Mouse (Mus musculus) gastrocnemius, postnatal 4 days (tissue): ENCODE results near the gene Zfp13. TPM values are rescaled to one million over a fixed set of nuclear protein-coding genes. Genes with fewer than 3 reads are reported as not detected.
"Not testable (repeated sequence)": the region's sequence is repeated elsewhere in the genome, so short reads cannot be mapped to it uniquely, and the experiment has no call there.

Experiments
- DNase-seq, 2 experiments: peaks; one replicate each; pipeline ENCODE4 v3.0.0; 2021 to 2022; ENCODE audit warnings: low spot score in 2 of 2, mixed read lengths in 2 of 2
- long read RNA-seq, 2 experiments: library from polyadenylated mRNA; stranded (forward); transcript quantifications; one replicate each; pipeline ENCODE4 v2.0.0; 2021
- total RNA-seq, 2 experiments: library from RNA; stranded (reverse); gene quantifications; 2 replicates each; pipeline ENCODE4 v1.2.3; 2021

Gene Zfp13
- 1 to 10 TPM; 8.3 to 9.9 TPM for total RNA-seq
- long read RNA-seq, experiment 1, transcript Zfp13-202 (6 exons, 2,104 nt), result major isoform, 10 of 16 reads
- long read RNA-seq, experiment 1, partial matches to known transcripts, result 1 of 16 reads
- long read RNA-seq, experiment 1, other reads (novel, unspliced or antisense), result 5 of 16 reads
- long read RNA-seq, experiment 2, partial matches to known transcripts, result 0 of 6 reads
- long read RNA-seq, experiment 2, other reads (novel, unspliced or antisense), result 3 of 6 reads

DNA sequence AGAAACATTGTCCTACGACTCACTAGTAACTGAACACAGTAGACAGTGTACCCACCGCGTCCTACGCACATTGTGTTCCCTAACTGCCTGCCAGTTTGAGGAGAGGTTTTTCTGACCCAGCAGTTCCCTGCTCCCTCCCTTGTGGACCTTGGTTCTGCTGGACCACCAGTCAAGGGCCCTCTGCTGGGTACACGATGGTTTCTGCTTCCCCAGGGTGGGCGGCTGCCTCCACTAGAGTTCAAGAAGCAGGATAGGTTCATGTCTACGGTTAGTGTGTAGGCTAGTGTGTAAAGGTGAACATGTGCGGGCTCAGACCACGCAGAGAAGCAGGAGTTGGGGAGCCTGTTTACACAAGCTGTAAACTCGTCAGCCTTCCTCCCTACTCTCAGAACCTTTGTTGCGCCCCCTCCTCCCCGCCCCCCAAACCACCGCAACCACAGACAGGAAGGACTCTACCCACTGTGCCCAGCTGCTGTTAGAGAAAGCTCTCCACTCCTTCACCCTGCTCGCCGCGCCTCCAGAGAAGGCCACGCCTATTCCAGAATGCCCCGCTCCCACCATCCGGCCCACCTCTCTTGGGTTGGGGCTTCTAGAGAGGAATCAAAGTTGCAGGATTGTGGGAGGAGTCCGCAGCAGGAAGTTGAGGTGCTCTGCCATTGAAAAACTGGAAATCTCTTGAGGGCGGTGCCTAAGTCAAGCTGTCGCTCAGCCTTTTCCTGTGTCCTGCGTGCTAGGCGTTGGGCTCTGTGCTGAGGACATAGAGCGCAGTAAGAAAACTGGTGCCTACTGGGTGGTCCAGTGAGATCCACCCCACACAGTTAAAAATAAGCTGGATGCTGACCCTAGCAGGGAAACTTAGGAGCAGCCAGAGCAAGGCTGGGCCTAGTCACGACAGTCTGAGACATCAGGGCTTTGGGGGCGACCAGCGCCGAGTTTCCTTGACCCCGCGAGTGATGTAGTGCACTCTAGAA lies at the start of gene Zfp13:
Gene Zfp13 (minus strand): TSS at position 906 of the 971 bp plus-strand sequence.
- DNase-seq, result peak; percentile 60 to 78

DNA sequence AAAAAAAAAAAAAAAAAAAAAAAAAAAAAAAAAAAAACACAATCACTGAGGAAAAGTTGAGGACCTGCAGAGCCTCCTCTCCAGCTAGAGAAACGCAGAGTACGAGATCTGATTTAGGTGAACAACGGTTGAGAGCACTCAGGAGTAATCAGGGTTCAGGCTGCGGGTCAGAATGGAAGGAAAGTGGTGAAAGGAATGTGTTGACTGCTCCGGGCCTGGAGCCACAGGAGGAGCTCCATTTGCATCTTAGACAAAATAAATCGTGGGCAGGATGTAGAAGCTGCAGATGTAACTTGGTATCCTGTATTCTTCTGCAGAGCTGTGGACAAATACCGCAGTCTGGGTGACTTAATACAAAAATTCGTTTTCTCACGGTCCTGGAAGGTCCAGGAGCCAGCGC lies 46.6 kb upstream of the Zfp13 start:
- DNase-seq, result no peak

DNA sequence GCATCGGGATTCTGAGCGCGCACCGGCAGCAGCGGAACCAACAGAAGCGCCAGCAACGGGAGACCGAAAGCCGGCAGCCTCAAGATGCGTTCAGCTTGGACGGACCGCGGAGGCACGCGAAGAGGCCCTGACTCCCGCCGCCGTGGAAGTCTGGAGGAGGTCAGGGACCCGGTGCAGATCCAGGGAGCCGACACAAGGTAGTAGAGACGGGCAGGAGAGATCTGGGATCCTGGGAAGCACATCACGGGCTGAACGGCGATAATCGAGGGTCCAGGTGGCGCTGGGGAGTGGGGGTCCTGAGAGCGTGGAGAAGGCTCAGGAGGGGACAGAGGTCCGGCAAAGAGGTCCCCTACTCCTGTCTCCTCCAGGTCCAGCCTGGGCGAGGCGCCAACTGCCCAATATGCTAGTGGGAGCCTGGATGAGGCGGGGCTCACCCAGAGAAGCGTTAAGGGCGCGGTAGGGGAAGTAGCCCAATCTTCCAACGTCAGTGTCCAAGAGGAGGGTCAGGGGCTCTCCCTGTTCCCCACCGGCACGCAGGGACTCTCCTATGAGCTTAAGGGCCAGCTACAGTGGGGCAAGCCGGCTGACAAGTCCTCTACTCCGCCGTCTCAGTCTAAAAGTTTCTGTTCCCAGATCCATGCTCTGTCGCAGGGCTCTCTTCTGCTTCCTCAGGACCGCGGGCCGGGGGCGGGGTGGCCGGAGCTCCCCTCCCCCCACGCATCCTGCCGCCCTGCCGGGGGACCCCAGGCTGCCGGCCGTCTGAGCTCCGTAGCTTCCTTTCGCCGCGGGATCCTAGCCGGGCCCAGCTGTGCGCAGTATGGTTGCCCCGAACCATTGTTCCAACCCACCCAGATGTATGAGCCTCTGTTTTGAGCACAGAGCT lies 45.6 kb upstream of the Zfp13 start, which contains the start of gene Mmp25:
Gene Mmp25 (minus strand): TSS at position 665 of the 883 bp plus-strand sequence.
- DNase-seq, result no peak

DNA sequence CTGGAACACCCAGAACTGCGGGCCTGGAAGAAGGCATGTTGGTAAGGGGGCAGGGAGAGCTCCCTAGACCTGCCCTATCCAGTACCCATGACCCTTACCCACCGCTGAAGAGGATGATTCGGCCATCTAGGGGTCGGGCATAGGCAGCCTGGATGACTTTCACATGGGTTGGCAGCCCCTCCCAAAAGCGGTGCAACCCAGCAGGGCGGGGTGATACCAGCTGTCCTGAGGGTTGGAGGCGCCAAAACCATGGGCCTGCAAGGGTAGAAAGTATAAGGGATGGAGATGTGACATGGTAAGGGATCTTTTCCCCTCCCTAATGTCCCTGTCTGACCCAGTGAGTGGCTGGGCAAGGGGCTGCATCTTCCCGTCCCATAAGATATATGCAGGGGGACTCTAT lies 32.0 kb upstream of the Zfp13 start:
- no peak for DNase-seq

DNA sequence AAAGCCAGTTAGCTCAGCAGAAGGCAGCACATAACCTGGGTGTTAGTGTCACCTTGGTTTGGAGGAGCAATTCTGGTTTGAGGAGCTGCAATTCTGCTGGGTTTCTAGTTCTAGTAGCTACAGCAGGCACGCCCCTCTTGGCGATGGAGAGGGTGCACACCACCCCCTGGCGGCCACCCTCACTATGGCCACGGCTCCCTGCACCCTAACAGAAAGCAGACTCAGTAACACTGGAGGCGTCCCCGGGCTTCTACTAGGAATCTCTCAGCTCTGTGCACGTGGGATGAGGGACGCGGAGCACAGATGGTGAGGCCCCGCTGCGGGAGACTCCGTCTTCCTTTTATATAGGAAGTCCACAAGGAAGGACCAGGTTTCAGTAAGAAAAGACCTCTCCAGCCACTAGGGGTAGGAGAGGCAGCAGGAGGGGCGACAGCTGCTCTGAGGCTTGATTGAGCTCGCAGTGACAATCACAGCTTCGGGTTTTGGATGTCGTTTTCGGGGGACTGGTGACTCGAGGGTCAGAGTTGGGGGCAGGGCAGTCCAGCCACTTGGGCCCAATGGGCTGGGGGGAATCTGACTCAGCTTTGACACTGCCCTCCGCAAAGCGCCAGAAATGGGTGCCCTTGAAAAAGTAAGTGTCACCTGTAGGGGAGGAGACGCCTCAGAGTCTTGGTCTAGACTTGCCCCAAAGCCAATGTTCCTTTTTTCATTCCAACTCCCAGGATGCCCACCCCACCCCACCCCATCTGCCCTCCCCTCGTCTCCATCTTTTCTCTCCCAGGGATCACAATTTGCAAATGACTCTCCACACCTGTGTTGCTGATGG lies 31.1 kb upstream of the Zfp13 start:
- DNase-seq, result peak; percentile 64 to 81

DNA sequence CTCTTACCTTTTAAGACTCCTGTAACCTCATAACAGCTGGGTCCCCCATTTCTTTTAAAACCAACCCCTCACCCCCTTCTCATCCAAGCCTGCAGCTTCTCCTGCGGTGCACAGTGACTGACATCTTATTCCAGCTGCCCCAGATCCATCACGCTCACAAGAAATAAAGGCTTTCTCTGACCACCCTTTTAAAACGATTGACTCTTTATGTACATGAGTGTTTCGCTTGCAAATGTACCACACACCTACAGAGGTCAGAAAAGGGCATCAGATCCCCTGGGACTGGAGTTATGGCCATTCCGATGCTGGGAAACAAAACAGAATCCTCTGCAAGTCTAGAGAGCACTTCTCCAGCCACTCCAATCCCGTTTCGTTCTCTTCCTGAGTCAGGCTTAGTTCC lies 28.5 kb upstream of the Zfp13 start:
- DNase-seq, result no peak

DNA sequence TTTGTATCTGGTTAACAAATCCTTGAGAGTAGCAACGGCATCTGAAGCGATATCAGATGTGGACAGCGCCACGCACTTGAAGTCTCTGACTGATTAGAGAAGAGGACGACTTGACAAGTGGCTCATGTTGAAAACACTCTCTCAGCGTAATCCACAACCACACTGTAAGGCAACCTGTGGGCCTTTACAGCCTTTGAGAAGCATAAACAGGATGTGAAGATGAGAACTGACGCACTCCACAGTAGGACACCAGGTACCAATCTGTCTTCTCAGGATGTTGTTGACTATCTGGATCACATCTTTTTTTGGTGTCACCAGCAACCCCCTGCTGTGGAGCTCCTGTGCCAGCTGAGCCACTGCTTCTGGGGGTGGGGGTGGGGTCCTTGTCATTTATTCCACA lies 21.1 kb upstream of the Zfp13 start:
- no peak for DNase-seq

DNA sequence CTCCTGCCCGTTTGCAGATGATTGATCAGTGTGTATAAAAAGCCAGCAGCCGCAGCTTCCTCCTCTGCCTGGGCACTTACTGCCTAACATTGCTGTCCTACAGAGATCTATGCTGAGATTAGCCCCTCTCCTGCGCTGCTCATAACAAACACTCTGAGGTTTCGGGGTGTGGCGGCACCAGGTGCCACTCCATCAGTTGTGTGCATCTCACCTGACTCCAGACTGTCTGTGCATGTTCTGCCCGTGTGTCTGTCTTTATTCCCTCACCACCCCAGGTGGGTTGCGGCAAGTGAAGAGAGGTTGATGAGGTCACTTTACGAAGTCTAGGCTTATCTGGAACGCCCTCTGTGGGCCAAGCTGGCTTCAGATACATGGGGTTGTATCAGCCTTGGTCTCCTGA lies 17.8 kb upstream of the Zfp13 start:
- DNase-seq, result no peak

DNA sequence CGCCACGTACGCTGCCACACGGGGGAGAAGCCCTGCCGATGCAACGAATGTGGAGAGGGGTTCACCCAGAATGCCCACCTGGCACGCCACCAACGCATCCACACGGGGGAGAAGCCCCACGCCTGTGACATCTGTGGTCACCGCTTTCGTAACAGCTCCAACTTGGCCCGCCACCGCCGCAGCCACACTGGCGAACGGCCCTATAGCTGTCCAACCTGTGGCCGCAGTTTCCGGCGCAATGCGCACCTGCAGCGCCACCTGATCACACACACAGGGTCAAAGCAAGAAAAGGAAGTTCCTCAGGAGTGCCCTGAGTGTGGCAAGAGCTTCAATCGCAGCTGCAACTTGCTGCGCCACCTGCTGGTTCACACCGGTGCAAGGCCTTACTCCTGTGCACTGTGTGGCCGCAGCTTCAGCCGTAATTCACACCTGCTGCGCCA lies 11.1 kb upstream of the Zfp13 start:
- peak in 1 of 2 experiments; percentile 54 for DNase-seq

DNA sequence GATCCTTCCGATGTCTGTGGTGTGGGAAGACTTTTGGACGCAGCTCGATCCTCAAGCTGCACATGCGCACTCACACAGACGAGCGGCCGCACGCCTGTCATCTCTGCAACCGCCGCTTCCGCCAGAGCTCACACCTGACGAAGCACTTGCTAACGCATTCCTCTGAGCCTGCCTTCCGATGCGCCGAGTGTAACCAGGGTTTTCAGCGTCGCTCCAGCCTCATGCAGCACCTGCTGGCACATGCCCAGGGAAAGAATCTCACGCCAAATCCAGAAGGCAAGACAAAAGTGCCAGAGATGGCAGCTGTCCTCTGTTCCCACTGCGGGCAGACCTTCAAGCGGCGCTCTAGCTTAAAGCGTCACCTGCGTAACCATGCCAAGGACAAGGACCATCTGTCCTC lies 10.3 kb upstream of the Zfp13 start:
- no peak for DNase-seq

DNA sequence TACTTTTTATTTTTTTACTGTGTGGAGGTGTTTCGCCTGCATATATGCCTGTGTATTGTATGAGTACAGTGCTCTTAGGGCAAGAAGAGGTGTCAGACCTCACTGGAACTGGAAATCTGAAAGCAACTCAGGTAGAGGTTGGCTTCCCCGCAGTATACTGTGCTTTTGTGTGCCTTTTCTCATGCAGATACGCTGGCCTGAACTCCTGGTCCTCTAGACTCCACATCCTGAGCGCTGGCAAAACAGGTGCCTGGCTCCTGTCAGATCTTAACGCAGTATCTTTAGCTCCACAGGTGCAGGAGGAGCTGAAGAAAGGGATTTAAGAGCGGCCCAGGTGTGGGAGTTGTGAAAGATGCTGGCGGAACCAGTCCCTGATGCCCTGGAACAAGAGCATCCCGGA lies 5.9 kb upstream of the Zfp13 start:
- no peak for DNase-seq

DNA sequence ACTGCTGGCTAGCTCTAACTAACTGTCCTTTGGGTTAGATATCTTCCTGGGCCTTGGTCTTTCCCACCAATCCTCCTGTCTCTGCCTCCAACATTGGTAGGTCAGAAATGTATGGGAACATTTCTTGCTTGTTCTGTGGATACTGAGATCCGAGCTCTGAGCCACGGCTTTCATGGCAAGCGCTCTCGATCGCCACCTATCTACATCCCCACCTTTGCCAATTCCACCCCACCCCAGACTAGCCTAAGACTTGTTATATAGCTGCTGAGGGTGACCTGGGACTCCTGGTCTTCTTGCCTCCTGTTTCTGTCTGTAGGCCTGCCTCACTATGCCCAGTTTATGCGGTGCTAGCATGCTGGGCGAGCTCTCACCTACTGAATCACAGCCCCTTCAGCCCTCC lies 5.1 kb upstream of the Zfp13 start:
- DNase-seq, result no peak

DNA sequence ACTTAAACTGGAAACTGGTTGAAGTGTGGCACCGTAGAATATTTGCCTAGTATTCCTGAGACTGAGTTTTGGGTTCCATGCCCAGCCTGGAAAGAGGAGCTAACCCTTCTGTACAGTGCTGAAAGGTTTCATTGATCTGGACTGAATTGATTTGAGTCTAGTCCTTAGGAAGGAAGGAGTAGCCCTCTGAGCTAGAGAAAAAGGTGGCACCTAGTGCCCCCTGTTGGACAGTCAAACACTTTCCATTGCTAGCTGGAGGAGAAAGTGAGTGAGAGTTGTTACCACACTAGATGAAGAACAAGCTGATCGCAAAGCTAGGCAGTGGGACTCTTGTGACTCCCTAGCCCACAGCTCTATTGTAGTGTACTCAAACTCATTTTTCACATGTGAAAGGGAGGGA lies 4.3 kb upstream of the Zfp13 start:
- no peak for DNase-seq

DNA sequence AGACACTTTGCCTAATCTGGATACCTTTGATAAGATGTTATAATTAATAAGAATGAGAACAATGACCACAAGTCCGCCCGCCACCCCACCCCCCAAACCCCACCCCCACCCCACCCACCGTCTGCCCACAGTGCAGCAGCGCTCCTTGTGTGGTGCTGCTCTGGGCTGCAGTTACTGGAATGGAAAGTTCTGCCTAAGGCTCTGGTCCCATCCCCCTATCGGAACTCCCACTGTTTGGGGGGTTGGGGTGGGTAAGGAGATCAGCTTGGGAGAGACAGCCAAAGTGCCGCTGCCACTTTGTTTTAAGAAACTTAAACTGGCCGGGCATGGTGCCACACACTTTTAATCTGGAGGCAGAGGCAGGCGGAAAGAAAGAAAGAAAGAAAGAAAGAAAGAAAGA lies 3.8 kb upstream of the Zfp13 start:
- no peak for DNase-seq

DNA sequence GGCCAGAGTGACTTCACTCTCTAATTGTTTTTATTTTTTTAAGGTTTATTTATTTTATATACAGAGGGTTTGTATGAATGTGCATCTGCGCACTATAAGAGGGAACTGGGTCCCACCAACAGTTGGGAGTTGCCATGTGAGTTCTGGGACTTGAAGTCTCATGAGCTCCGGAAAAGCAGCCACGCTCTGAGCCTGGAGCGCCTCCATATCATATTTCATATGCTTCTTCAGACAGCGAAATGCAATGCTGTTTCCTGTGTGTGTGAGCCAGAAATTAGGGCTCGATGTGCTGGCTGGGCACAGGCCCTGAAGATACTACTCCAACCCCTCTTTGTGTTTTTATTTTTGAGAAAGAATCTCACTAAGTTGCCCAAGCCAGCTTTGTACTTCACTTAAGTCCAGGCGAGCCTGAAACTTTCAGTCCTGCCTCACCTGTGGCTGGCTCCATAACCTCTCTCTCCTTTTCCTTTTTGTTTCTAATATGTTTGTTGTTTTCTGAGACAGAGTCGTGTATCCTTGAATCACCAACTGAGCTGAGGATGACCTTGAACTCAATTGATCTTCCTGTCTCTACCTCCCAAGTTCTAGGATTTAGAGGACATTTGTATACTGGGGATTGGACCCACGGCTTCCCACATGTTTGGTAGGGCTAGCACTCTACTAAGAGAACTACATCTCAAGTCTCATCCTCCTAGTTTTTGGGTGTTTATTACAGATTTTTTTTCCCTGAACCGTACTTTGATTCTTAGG lies 2.7 kb upstream of the Zfp13 start:
- no peak for DNase-seq

DNA sequence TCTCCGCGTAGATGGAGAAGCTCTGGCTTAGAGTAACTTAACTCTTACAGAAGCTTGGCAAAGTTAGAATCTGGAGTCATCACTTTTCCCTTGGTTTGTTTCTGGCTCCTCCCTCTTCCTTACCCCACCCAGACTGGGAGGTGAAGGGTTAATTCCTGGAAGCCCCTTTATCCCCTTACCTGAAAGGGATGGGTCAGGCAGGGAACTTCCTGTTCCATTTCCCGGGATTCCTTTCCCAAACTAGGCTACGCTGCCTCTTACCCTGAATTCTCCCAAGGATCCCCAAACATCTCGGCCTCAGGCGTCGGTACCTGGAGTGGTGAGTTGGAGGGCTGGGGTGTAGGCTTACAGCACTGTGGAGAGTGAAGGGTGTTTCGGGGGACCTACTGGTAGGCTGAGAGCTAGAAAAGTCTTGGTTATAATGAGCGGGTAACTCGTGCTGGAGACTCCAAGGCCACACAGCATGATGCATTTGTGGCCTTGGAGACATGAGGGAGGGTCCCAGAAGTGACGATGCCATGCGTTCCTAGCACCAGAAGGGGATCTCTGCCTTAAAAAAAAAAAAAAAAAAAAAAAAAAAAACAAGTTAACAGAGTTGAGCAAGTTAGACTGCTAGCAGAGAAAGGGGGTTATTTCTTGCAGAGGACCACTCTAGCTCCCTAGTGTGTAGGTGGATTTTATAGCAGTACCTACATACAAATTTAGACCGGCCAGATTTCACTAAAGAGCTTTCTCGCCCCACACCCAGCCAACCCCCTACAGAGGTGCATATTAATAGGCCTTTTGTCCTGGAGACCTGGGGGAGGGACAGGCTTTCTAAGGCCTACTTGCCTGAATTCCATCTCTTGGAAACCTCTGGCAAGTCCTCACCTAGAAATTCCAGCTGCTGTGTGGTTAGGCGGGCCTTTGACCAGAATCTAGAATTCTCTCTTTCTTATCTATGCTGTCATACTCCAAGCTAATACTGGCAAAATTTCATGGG lies 1.6 kb upstream of the Zfp13 start, which contains the start of gene Zscan10:
Gene Zscan10 (plus strand): TSS at position 216 of the 982 bp plus-strand sequence.
- no peak for DNase-seq

DNA sequence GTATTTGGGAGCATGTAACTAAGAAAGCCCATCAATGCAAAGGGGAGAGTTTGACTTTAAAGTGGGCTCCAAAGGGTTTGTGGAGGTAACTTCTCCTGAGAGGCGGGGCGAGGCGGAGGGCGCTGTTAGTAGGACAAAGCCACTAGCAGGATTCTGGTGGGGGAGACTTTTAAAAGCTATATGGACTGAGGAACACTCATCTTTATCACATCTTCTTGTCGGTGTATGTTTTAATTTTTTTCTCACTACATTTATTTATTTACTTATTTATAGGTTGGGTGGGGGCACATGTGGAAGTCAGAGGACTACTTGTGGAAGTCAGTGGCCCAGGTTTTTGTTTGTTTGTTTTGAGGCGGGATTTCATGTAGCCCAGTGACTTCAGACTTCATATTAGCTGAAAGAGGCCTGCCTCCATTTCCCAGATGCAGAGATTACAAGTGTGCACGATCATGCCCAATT lies 347 bp upstream of the Zfp13 start:
- no peak for DNase-seq

DNA sequence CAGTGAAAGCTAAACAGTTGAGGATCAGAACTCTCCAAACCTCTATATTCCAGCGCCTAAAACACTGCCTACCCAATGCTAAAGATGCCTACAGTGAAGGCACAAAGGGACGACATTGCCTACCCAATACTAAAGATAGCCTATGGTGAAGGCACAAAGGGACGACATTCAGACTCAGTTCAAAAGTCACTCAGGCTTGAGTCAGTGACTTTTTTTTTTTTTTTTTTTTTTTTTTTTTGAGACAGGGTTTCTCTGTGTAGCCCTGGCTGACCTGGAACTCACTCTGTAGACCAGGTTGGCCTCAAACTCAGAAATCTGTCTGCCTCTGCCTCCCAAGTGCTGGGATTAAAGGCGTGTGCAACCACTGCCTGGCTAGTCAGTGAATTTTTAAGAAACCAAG lies 4.1 kb downstream of the Zfp13 start:
- DNase-seq, result not testable (repeated sequence)
